Mouse (Mus musculus): ENCODE measurements around the gene Marveld1.

Gene Marveld1

DNA sequence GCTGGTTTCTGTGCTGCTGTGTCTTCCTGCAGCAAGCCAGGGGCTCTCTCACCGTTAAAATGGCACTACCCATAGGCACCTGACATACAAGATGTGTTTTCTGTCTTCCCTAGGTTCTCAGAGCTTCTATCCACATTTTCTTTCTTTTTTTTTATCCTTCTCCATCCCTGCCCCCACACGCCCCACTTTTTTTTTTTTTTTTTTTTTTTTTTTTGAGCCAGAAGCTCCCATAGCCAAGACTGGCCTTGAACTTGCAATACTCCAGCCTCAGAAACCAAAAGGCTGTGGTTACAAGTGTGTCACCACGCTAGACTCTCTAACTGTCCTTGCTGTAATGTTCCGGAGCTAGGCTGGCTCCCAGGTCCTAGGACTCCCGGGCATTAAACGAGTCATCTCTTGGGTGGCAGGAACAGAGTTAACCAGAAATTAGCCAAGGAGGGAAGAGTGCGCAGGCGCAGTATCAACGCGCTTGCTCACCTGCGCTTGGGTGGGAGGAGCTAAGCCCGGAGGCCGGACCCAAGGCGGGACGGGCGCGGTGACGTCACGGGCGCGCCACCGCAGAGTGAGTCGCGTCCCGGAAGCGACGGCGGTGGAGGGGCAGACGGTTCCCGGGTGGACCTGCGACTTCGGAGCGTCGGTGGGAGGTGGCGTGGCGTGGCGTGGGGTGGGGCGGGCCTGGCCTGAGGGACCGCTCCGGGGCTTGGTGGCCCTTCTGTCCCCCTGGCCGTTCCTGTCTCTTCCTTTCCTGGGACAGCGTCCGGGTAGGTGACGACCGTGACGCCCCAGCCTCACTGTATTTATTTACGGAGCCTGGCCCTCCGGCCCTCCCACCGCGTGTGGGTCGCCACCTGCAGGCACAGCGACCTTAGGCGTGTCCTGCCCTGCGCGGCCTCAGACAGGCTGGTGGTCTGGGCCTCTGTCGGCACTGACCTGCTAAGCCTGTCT, 23.1 kb downstream of the Marveld1 start:
- peak; percentile 90 for DNase-seq (ENCODE audit: extremely low spot score)

DNA sequence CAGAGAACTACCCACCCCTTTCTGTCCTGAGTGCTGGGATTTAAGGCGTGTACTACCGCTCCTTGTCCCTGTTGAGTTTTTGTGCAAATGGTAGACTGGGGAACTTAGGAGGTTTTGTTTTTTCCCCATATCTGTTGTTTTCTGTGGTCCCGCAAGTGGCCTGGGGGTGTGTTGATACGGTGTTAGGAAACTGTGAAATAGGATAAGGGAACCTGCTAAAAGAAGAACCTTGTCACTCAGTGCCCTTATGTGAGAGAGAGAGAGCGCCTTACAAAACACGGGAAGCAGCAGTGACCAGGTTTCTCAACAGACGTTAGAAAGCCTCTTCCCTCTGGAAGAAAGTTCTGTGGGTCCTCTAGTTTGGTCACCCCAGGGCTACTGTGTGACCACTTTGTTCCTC, 29.6 kb downstream of the Marveld1 start:
- DNase-seq (ENCODE audit: extremely low spot score) = no peak

DNA sequence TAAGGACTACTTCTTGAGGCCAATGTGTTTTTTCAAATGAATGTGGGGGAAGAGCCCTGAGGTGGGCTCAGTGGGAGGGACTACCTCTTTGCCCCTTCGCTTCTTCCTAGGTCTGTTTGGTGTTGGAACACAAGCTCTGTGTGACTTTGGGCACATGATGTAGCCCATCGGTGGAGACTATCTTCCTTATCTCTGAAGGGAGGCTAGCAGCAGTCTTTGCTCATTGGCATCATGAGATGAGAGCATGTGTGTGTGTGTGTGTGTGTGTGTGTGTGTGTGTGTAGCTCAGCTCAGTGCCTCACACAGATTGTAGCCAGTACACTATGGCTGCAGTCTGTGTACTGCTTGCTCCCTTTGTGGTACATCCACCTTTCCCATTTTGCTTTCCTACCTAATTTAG, 30.3 kb downstream of the Marveld1 start:
- DNase-seq (ENCODE audit: extremely low spot score) = no peak

DNA sequence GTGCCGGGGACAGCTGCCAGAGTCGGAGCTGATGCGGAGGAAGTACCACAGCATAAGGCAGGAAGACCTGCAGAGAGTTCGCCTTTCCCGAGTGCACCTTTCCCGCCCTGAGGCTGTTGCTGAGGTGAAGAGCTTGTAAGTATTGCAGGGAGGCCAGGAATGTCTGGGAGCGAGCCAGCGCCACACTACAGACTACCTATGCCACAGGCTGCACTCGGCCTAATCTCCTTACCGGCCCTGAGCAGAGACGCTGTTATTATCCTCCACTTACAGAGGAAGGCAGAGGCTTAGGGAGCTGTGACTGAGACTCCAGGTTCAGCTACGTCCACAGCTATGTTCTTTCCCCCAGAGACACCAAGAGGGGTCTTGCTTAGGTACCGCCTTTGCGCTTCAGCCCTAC, 32.2 kb downstream of the Marveld1 start:
- no peak for DNase-seq (ENCODE audit: extremely low spot score)

DNA sequence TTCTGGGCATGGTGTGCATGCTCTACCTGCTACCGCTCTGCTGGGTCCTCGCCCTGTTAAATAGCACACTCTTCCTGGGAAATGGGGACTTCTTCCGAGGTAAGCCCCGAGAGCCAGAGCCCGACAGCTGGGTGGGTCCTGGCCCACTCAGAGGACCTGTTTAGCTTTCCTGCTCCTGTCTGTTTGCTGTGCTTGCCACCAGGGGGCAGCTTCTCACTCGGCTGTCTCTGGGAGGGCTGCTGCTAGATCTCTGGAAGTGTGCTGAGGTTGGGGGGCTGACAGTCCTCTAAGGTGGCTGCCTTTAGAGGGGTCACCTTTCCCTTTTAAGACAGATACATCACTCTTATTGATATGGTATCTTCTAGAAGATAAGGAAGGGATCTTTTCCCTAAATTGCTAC, 35.5 kb downstream of the Marveld1 start:
- no peak for DNase-seq (ENCODE audit: extremely low spot score)

GRCm38 (mm10) chr19:42189735-42190134, 42.5 kb downstream of the Marveld1 start:
- no peak for DNase-seq (ENCODE audit: extremely low spot score)

GRCm38 (mm10) chr19:42190494-42190893, 43.3 kb downstream of the Marveld1 start:
- DNase-seq (ENCODE audit: extremely low spot score) = peak; percentile 64

DNA sequence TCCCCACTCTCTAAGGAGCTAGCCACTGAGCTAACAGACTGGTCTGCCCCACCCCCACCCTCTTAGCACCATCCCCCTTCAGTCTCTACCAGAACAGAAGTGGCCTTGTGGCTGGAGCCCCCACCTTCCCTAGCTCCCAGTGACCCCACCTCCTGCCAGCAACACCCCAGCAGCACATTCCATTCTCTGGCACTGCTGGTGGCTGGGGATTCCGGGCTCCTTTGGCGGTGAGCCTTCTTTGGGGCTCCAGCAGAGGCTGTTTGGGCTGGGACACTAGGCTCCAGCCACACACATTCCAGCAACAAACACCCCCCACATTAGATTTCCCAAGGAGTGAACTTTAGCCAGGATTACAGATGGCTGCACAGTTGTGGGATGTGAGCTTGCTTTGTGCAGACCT, 46.1 kb downstream of the Marveld1 start:
- no peak for DNase-seq (ENCODE audit: extremely low spot score)

DNA sequence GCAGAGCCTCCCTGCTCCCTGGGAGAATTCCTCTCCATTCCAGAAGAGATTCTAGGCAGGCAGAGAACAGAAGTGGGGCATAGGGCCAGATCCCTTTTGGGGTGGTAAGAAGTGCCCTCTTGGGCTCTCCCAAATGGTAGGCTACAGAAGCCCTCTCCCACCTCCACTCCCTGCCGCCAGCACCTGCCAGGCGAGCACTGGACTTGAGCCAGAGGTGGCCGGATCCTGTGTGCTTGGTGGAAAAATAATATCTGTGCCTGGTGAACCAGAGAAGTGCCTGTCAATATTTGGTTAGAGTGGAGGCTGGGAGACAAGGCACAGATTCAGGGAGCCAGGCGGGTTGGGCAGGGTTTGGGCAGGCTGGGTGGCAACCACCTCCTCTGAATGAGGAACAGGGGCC, 49.2 kb downstream of the Marveld1 start:
- DNase-seq (ENCODE audit: extremely low spot score) = no peak

DNA sequence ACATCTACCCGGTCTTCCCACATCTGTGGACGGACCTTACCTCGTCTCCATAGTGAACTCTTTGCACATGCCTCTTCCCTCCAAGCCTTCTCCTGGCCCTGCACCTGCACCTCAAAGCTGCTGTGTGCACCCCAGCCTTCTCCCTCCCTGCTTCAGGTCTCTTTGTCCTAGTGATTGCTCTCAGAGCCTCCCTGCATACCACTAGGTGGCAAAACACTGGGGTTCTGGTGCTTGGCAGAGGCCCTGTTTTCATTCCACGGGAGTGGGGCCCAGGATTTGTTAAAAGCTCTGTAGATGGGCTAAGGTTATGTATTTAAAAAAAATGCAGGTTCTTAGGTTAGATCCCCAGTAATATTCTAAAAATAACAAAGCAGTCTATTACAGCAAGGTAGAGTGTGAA, 49.9 kb downstream of the Marveld1 start:
- DNase-seq (ENCODE audit: extremely low spot score) = no peak

DNA sequence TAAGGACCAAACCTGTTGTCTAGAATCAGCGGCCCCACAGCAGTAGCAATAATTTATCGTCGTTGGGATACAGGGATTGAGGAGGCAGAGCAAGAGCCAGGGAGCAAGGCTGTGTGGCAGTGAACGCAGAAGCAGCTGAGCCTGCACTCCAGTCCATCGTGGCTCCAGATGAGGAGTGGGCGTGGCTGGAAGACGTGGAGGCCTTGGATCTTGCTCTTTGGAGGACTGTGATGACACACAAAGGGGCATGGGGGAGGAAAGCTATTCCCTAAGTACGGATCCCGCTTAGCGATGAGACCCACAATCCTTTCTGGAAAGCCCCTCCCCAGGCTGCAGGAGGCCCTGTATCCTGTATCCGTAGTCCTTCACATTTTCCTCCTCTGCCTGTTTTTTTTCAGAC, 50.8 kb downstream of the Marveld1 start:
- DNase-seq (ENCODE audit: extremely low spot score) = no peak
